Mouse (Mus musculus) kidney, adult 8-10 months (tissue): ENCODE data around the gene Gm47955.
"Not testable (repeated sequence)": the region's sequence is repeated elsewhere in the genome, so short reads cannot be mapped to it uniquely, and the experiment has no call there.

Experiments
- DNase-seq, 2 experiments: peaks; one replicate each; pipeline ENCODE4 v3.0.0; 2022

Gene Gm47955

DNA sequence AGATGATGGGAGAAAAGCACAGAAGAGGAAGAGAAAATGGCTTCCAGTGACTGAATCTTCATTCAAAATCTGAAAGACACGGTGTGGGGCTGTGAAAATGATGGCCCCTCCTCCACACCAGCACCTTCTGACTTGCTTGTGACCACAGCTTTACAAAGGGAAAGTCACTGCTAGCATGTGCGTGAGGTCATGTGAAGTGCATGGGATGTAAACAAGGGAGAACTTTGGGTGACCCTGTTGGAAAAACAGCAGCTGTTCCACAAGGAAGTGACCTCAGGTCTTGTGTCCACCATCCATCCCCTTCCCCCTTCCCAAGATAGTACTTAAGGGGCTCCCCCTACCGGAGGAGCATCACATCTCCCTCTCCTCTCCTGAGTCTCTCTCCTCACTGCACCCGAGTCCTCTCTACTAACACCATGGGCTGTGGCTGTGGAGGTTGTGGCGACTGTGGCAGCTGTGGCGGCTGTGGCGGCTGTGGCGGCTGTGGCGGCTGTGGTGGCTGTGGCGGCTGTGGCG lies at the start of gene Gm47955:
Gm47955 (plus strand) TSS at position 417 of the 516 bp plus-strand sequence.
- DNase-seq = no peak

DNA sequence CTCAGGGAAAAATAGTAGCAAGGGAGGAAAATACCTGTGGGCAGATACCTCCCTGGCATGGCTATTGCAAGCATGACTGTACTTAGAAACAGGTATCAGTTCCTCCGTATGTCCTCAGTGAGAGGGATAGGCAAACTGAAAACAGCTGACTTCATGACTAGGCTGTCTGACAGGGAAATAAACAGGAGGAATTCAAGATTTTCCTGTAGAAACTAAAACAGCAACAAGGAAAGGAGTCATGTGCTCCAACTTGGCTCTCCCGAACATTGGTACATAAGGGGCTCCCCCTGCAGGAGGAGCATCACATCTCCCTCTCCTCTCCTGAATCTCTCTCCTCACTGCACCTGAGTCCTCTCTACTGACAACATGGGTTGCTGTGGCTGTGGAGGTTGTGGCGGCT lies 47.1 kb upstream of the Gm47955 start, which contains the start of gene A030005L19Rik:
A030005L19Rik (plus strand) TSS at position 301 of the 400 bp plus-strand sequence.
- peak in 1 of 2 experiments; percentile 19 for DNase-seq

DNA sequence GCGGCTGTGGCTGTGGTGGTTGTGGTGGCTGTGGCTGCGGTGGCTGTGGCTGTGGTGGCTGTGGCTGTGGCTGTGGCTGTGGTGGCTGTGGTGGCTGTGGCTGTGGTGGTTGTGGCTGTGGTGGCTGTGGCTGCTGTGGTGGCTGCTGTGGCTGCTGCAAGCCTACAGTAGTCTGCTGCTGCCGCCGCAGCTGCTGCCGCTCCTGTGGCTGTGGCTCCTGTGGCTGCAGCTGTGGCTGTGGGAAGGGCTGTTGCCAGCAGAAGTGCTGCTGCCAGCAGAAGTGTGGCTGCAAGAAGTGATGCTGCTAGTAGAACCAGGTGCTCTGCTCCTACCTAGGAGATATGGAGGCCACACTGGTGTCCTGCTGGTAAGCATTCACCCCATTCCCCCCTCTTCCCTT lies 46.7 kb upstream of the Gm47955 start:
- DNase-seq = not testable (repeated sequence)

DNA sequence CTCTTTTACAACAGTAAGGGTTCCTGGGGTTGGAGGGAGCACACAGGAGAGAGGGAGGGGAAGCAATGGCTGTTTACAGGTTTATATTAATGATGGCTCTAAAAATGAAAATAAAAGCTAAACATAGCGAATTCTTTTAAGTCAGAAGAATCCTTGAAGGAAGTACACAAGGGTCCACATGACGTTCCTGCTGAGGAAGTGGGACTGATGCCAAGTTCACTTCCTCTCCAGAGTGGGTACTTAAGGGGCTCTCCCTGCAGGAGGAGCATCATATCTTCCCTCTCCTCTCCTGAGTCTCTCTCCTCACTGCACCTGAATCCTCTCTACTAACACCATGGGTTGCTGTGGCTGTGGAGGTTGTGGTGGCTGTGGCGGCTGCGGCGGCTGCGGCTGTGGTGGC lies 35.4 kb upstream of the Gm47955 start, which contains the start of gene A030014E15Rik:
A030014E15Rik (plus strand) TSS at position 268 of the 400 bp plus-strand sequence.
- no peak for DNase-seq

DNA sequence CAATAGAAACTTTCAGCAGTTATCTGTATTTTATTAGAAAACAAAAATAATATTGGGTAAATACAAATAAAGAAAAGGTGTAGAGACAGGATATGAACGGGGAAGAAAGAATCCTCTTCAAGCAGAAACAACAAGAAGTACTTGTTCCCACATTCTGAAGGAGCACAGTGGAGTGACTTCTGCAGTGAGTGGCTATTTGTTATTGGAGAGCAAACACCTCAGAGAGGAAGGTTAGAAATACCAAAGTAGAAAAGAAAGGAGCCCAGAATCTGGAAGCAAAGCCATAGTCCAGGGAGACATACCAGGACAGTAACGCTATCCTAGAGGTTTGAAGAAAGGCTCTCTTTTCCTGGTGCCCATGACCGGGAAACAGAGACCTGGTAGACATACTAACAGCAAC lies 29.5 kb upstream of the Gm47955 start:
- DNase-seq = not testable (repeated sequence)

DNA sequence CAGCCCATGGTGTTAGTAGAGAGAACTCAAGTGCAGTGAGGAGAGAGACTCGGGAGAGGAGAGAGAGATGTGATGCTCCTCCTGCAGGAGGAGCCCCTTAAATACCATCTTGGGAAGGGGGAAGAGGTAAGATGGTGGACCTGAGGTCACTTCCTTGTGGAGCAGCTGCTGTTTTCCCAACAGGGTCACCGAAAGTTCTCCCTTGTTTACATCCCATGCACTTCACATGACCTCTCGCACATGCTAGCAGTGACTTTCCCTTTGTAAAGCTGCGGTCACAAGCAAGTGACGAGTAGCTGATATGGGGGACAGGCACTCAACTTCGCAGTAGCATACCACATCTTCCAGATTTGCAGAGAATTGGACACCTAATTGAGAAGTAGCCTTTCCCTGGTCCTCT lies 28.8 kb upstream of the Gm47955 start, which contains the start of gene Gm6217:
Gm6217 (minus strand) TSS at position 74 of the 400 bp plus-strand sequence.
- DNase-seq = not testable (repeated sequence)

DNA sequence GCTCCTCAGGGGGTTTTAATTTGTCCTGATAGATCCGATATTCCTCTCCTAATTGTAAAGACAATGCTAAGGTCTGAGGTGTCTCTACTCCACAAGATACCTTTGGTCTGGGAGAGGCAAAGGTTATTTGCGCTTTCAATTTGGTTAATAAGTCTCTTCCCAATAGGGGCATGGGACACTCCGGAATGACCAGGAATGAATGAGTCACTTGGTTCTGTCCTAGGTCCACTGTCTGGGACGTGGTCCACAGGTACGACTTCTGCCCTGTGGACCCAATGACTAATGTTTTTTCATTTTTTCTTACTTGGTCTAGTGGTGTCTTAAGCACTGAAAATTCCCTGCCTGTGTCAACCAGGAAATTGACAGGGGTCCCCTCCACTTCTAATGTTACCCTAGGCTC lies 21.4 kb upstream of the Gm47955 start:
- DNase-seq = peak; percentile 62 to 69

DNA sequence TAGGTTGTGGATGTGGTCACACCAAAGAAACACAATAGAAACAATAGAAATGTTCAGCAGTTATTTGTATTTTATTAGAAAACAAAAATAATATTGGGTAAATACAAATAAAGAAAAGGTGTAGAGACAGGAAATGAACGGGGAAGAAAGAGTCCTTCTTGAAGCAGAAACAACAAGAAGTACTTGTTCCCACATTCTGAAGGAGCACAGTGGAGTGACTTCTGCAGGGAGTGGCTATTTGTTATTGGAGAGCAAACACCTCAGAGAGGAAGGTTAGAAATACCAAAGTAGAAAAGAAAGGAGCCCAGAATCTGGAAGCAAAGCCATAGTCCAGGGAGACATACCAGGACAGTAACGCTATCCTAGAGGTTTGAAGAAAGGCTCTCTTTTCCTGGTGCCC lies 17.6 kb upstream of the Gm47955 start:
- not testable (repeated sequence) for DNase-seq

DNA sequence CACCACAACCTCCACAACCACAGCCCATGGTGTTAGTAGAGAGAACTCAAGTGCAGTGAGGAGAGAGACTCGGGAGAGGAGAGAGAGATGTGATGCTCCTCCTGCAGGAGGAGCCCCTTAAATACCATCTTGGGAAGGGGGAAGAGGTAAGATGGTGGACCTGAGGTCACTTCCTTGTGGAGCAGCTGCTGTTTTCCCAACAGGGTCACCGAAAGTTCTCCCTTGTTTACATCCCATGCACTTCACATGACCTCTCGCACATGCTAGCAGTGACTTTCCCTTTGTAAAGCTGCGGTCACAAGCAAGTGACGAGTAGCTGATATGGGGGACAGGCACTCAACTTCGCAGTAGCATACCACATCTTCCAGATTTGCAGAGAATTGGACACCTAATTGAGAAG lies 16.8 kb upstream of the Gm47955 start, which contains the start of gene A030003K21Rik:
A030003K21Rik (minus strand) TSS at position 94 of the 400 bp plus-strand sequence.
- DNase-seq = not testable (repeated sequence)

DNA sequence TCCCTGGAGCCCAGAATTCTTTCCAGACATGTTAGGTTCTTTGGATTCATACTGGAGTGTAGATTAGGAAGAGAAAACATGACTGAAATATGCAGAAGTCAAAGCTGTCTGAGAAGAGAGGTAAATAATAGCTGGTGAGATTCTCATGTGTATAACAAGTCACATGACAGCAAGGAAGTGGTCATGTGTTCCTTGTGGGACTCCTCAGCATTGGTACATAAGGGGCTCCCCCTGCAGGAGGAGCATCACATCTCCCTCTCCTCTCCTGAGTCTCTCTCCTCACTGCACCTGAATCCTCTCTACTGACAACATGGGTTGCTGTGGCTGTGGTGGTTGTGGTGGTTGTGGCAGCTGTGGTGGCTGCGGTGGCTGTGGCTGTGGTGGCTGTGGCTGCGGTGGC lies 14.1 kb upstream of the Gm47955 start:
- not testable (repeated sequence) for DNase-seq

DNA sequence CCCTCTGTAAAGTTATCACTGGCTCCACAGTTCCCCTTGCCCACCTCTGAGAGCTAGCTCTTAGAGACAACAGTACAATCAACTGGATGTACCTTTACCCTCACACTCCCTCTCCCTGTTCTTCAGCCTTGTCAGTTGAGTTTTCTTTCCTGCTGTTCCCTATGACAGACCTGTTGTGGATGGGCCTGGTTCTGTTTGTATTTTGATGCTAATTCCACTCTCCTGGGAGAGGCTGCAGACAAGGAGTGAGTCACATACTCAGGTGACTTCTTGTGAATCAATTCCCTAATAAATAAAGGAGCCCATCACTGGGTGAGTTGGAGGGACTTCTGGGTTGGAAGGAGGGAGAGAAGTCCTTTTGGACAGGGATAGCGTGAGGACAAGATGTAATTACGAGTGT lies 11.5 kb upstream of the Gm47955 start:
- DNase-seq = no peak

DNA sequence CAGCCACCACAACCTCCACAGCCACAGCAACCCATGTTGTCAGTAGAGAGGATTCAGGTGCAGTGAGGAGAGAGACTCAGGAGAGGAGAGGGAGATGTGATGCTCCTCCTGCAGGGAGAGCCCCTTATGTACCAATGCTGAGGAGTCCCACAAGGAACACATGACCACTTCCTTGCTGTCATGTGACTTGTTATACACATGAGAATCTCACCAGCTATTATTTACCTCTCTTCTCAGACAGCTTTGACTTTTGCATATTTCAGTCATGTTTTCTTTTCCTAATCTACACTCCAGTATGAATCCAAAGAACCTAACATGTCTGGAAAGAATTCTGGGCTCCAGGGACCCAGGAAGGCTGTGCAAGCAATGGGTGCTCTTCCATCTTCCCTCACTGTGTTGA lies 4.2 kb upstream of the Gm47955 start, which contains the start of gene Gm7544:
Gm7544 (minus strand) TSS at position 101 of the 400 bp plus-strand sequence.
- DNase-seq = not testable (repeated sequence)

DNA sequence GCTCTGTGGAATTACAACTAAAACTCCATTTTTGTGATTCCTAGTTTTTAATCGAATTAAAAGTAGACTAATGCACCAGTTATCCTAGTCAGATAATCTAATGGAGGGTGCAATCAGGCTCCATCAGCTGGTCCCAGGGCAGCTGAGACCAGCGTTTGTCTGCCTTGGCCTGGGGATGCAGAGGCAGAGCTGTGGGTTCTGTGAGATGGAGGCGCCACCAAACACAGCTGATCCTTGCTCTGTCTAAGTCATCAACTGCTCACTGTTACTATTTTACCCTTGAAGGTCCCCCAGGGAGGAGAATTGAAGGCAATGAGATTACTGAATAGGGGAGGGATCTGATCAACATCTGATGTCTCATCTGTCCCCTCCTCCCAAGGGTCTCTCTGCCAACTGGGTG lies 6.3 kb downstream of the Gm47955 start:
- no peak for DNase-seq

DNA sequence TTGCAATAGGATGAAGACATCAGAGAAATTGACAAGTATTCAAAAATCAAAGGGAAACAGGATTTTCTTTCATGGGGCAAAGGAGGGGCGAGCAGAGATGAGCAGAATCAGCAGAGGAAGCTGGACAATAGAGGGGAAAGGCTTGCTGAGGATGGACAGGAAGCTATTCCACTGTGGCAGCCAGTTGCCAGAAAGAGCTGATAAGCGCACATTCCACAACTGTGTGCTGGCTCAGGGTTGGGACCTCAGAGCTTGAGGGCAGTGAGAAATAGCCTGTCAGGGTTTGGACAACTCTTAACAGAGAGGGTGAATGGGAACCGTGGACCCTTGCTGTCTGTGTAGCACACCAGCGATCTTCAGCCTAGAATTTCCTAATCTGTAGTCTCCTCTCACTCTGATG lies 12.0 kb downstream of the Gm47955 start:
- DNase-seq = peak; percentile 9 to 10

DNA sequence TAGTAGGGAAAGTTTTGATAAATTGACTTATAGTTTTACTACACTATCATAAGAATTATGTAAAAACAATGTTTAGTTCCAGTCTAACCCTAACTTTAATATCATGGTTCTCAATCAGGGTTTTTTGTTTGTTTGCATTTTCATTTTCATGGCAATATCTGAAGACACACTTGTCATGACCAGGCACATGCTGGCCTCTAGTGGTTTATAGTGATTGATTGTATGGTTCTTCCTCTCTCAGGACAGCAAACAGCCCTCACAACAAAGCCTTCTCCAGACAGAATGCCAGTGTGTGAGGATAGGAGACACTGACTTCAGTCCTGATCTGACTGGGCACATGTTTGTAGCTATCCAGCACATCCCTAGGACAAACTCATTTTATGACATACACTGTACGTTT lies 13.2 kb downstream of the Gm47955 start:
- DNase-seq = peak in 1 of 2 experiments; percentile 15

DNA sequence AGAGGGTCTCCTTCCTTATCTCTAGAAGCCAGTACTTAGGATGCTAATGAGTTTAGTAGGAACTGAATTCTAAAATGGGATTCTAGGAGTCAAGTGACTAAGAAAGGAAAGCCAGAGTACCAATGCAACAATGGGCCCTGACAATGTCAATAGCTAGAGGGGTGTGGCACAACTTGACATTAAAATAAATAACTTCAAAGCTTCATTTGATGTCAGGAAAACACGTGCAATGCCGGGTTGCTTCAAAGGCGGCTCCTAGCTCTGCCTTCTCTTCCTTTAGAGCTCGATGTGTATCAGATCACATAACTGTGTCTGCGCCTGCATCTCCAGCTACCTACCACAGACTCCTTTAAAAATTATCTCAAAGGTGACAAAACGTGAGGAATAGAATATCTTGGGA lies 13.8 kb downstream of the Gm47955 start:
- DNase-seq = no peak

DNA sequence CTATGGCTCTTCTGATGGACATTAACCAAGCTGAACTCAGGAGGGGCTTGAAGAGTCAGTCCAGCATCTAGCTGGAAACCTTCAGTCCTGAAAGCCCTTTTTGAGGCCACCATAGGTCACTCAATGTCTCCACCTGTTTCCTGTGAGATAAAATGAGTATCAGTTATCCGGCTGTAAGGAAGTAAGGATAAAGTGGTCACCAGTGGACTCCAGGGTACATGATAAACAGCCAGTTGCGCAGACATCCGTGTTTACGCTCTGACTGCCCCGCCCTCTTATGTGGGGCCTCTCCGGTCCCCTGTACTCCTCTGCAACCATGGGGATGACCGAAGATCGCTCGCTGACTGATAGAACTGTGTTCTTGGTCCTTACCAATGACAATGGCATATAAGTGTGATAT lies 14.3 kb downstream of the Gm47955 start:
- DNase-seq = no peak

DNA sequence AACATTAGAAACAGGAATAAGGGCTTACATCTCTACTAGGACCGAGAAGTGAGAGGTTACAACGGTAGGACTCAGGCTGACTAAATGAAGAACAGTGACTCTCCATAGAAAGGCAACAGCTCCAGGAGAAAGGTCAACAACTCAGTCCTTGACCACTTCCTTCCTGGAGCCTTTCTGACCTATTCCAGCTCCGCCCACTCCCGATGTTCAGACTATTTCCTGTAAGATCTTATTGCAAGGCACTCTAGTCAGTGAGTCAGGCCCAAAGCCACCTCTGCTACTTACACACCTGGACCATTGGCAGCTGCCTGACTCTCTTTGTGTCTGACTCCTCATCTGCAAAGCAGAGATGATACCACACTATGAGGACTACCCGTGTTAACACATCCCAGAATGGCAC lies 15.7 kb downstream of the Gm47955 start:
- DNase-seq = peak in 1 of 2 experiments; percentile 13

DNA sequence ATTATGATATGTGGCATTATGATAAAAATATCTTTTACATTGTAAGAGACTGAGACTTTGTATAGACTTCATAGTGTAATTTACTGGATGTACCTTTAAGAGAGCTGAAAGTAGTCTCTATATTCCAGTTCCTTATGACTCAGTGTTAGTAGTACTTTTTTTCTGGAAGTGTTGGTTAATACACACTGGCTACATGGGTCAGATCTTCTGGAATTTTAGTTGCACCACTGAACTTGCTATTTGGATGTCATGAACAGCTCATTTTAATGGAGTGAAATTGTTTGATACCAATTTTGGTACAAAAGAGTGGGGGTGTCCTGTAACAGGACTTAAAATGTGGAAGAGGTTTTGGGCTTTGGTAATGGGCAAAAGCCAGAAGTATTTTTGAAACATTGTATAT lies 17.8 kb downstream of the Gm47955 start:
- no peak for DNase-seq

DNA sequence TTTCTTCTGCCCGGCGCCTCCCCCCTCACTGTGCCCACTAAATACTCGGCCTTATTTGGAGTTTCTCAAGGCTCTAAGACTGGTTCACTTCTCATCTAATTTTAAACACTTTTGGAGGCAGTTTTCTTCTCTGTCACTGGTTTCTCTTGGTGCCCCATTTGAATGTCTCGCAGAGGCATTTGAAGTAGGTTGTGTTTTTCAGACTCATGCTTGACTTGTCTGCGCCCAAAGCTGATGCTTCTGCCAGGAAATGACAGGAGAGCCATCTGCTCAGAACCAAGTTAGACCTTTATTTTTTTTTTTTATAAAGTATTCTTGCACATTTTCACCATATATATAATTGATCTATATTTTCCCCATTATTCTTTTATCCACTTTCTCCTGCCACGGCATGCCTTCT lies 26.7 kb downstream of the Gm47955 start:
- no peak for DNase-seq

DNA sequence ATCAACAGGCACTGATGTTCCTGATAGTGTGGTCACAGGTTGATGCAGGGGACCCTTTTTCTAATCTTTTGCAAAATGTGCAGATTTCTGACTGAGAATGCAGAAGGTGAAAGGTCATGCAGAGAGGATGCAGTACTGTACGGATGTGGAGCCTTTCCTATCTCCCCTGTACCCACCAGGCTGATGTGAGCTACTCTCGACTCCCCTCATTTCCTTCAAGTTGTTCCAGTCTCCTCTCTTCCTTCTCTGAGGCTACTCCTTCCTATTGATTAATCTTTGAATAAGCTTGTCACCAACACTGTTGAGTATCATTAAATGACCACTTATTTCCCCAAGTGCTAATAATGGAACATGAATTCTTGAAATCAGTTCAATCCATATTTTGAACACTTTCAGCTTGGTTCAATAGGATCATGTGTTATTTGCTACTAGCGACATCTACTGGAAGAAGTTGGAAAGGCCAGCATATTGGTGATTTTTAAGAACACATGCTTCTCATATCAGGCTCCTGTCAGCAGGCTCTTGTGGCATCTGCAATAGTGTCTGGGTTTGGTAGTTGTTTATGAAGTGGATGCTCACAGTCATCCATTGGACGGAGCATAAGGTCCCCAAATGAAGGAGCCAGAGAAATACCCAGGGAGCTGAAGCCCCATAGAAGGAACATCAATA lies 27.6 kb downstream of the Gm47955 start:
- DNase-seq = peak; percentile 46 to 54

DNA sequence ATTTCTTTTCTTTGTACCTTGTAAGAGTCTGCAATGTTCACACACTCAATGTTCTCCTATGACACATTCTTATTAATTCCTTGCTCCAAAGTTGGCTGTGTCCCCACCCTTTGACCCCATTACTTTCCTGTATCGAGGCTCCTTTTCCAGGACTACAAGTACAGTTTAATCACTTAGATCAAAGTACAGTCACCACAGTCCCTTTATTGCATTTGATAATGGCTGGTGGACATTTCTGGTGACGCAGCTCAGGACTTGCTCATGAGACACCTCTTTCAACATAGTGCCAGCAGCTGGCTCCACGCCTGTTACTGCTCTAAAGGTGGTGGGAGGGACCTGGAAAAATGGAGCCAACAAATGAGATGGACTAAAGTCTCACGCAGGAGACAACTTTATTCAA lies 31.0 kb downstream of the Gm47955 start:
- DNase-seq = peak; percentile 35 to 45

DNA sequence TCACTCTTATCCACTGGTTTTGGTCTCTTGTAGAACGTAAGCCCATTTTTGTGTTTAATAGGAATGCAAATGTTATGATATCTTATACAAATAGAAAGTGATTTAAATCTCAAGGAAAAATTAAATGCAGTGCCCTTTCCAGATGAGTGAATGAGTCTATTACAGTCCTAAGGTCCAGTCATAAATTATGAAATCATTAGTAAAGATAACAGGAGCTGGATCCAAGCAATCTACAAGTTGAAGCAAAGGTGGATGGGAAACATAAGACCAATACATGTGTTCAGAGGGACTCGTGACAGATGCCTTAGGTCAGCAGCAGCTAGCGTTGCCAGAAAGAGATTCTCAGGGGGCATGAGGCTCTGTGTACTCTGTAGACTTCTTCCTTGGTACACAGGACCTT lies 31.5 kb downstream of the Gm47955 start:
- DNase-seq = peak in 1 of 2 experiments; percentile 10

DNA sequence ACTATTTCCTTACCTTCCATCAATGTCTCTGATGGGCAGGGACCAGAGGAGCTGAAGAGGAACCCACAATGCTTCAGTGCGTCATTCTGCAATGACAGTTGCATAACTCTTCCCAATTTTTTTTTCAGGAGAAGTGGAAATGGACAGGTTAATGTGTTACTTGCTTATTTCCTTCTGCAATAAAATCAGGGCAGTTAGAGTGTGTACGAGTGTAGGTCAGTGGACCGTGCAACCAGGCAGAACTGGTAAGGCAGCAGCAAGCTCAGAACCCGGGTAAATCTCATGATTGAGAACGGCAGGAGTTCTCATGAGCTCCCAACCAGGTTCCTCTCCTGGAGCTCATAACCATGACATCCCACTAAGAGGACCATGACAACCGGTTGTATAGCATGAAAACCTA lies 32.0 kb downstream of the Gm47955 start:
- peak; percentile 73 to 84 for DNase-seq
